Mouse (Mus musculus): ENCODE results near the gene Ttc7b. TPM values are rescaled to one million over a fixed set of nuclear protein-coding genes. Genes with fewer than 3 reads are reported as not detected.
A peak's percentile ranks its signal among the peaks of the same experiment; 100 is the strongest.

Ttc7b gene
- polyA plus RNA-seq, 1 experiment from 2014 or later: 4.0 TPM

DNA sequence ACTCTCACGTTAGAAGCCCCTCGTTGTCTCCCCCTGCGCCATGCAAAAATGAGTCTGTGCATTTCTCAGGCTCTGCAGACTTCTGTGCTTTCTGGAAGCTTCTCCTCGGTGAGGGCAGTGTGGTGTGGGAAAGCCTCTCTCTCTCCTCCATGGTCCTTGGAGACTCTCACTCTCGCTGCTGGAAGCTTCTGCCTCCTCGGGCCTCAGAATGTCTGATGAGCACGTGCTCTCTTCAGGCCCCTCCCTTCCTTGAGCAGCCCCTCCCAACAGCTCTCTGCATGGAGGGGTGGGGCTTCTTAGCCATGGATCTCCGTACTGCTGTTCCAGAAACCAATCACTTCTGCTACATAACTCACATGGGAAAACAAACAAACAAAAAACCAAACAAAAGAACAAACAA lies 242.3 kb downstream of the Ttc7b start:
- Histone ChIP-seq H3K27ac (ENCODE audit: low read depth, low read length) (no peak overlapping the region), H3K4me2 (replicated peaks; ENCODE audit: low read depth) (no peak overlapping the region; the same call in 1 of the 2 replicates), H3K27me3 (replicated peaks; ENCODE audit: control insufficient read depth, insufficient read depth, low read length) (no peaks in the 10 kb centered on the region), H3K4me1 (replicated peaks; ENCODE audit: control insufficient read depth, insufficient read depth, low read length) (peaks cover 43% of the 10 kb centered on the region), H3K4me3 (ENCODE audit: low read depth, low read length) (no peak overlapping the region), H3K9ac (ENCODE audit: low read depth, low read length) (no peak overlapping the region), H3K36me3 (ENCODE audit: control insufficient read depth, insufficient read depth) (no peaks in the 10 kb centered on the region), H3K9me3 (ENCODE audit: control insufficient read depth) (no peaks in the 10 kb centered on the region)
- no peak for TF ChIP-seq CTCF (IDR thresholded peaks at IDR 0.05; ENCODE audit: low read depth)
- WGBS: 34% methylated on average over 8 of the region's 8 CpGs
- no peak for ATAC-seq

DNA sequence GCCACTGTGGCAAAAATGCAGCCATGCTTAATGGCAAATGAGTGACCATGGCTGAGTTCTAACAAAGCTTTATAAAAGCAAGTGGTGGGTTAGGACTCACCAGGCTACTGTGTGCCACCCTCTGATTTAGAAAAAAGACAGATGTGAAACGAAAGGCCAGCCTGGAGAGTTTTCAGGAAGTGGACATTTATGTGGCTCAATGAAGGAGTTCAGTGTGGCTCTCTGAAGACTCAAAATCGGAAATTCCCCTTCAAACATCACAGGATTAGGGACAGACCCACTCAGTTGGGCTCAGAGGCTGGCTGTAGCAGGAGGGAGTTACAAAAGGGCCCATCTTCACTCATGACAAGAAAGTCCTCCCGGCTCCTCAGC lies 243.1 kb downstream of the Ttc7b start:
- Histone ChIP-seq H3K9ac (ENCODE audit: low read depth, low read length) (no peak overlapping the region), H3K4me3 (ENCODE audit: low read depth, low read length) (no peak overlapping the region), H3K27ac (ENCODE audit: low read depth, low read length) (no peak overlapping the region), H3K27me3 (replicated peaks; ENCODE audit: control insufficient read depth, insufficient read depth, low read length) (no peaks in the 10 kb centered on the region), H3K4me2 (replicated peaks; ENCODE audit: low read depth) (no peak overlapping the region), H3K4me1 (replicated peaks; ENCODE audit: control insufficient read depth, insufficient read depth, low read length) (peaks cover 36% of the 10 kb centered on the region), H3K9me3 (ENCODE audit: control insufficient read depth) (no peaks in the 10 kb centered on the region), H3K36me3 (ENCODE audit: control insufficient read depth, insufficient read depth) (no peaks in the 10 kb centered on the region)
- no peak for ATAC-seq
- 77% methylated on average over 3 of the region's 3 CpGs for WGBS
- TF ChIP-seq CTCF (IDR thresholded peaks at IDR 0.05; ENCODE audit: low read depth): no peak

DNA sequence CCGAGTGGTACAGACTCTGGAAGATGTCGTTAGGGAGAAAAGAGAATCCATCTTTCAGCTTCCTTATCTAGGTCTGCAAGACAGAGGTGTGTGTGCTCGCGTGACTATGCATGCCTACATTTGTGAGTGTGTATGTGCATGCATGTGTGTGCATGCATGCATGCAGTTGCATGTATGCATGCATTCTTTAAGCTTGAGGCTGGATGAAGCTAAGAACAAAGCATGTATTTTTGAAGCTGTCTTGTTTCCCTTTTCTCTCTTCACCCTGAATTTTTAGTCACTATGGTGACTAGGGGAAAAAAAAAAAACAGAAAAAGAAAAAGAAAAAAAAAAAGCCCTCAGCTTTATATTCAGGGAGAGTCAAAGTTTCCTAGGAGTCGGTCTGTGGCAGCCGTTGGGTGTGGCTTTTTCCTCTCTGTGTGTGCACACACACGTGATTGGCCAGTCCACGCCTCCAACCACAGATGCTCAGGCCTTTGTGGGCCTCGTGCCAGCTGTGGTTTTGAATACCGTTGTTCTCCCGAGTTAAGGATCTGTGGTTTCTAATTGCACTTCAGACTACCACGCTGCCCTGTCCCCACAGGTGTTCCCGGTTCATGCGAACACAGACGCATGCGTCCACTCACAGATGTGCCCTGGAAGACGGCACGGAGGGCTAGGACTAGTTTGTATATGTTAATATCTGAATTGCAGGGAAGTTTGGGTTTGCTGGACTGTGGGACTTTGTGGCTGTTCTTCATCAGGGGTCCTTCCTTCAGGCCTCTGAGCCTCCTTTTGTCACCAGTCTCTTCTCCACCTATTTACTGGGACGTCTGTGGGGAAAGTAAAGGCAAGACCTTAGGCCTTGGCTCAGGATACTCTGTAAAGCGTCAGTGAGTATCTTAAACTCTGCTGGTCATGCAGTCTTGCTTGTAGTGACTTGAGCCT lies 243.8 kb downstream of the Ttc7b start:
- H3K4me1 ChIP-seq (replicated peaks; ENCODE audit: control insufficient read depth, insufficient read depth, low read length): peaks cover 30% of the 10 kb centered on the region
- no peak overlapping the region for H3K4me3 ChIP-seq (ENCODE audit: low read depth, low read length)
- no peak for TF ChIP-seq CTCF (IDR thresholded peaks at IDR 0.05; ENCODE audit: low read depth)
- H3K27ac ChIP-seq (ENCODE audit: low read depth, low read length): no peak overlapping the region; the same call in 1 of the 2 replicates
- no peaks in the 10 kb centered on the region for H3K9me3 ChIP-seq (ENCODE audit: control insufficient read depth)
- WGBS: 30% methylated on average over 20 of the region's 20 CpGs
- no peaks in the 10 kb centered on the region for H3K27me3 ChIP-seq (replicated peaks; ENCODE audit: control insufficient read depth, insufficient read depth, low read length)
- no peak for ATAC-seq
- no peaks in the 10 kb centered on the region for H3K36me3 ChIP-seq (ENCODE audit: control insufficient read depth, insufficient read depth)
- no peak overlapping the region for H3K9ac ChIP-seq (ENCODE audit: low read depth, low read length)
- H3K4me2 ChIP-seq (replicated peaks; ENCODE audit: low read depth): no peak overlapping the region

DNA sequence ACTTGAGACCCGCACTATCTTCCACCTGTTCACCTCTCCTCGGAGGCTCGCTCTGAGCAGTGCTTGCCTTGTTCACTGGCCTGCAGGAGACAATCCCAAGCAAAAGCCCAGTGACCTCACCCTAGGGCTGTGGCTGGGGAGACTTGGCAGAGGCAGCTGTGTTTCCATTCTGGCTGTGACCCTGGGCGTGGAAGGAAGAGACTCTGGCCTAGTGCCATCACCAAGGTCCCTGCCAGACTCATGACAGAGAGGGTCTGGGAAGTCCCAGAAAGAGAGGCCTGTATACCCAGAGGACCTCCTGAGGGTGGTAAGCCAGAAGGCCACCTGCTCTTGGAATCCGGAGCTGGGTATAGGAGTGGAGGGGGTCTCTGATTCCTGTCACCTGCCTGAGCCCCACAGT lies 244.8 kb downstream of the Ttc7b start:
- Histone ChIP-seq H3K9me3 (ENCODE audit: control insufficient read depth) (no peaks in the 10 kb centered on the region), H3K4me1 (replicated peaks; ENCODE audit: control insufficient read depth, insufficient read depth, low read length) (peaks cover 22% of the 10 kb centered on the region), H3K36me3 (ENCODE audit: control insufficient read depth, insufficient read depth) (no peaks in the 10 kb centered on the region), H3K27ac (ENCODE audit: low read depth, low read length) (no peak overlapping the region), H3K27me3 (replicated peaks; ENCODE audit: control insufficient read depth, insufficient read depth, low read length) (no peaks in the 10 kb centered on the region), H3K4me3 (ENCODE audit: low read depth, low read length) (no peak overlapping the region), H3K4me2 (replicated peaks; ENCODE audit: low read depth) (no peak overlapping the region), H3K9ac (ENCODE audit: low read depth, low read length) (no peak overlapping the region)
- no peak for ATAC-seq
- 57% methylated on average over 5 of the region's 5 CpGs for WGBS
- TF ChIP-seq CTCF (IDR thresholded peaks at IDR 0.05; ENCODE audit: low read depth): no peak

DNA sequence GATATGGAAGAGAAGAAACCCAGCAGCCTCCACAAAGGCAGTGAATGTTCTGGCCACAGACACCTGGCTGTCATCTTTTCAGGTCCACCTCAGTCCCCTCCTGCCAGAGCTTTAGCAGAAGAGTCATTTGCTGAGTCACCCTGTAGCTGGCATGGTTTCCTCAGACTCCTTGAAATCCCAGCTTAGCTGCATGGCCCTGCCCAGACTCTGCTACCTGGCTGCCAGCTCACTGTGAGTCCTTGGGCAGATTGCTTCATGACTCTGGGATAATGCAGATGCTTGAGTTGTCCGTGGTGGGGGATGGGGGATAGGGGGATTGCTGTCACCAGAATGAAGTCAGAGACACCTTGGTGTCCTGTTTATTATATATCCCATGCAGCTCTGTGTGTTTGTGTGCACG lies 247.6 kb downstream of the Ttc7b start:
- no peak overlapping the region for H3K4me2 ChIP-seq (replicated peaks; ENCODE audit: low read depth)
- no peak overlapping the region for H3K4me3 ChIP-seq (ENCODE audit: low read depth, low read length)
- no peaks in the 10 kb centered on the region for H3K27me3 ChIP-seq (replicated peaks; ENCODE audit: control insufficient read depth, insufficient read depth, low read length)
- WGBS: 85% methylated on average over 2 of the region's 2 CpGs
- no peaks in the 10 kb centered on the region for H3K9me3 ChIP-seq (ENCODE audit: control insufficient read depth)
- peaks cover 13% of the 10 kb centered on the region for H3K4me1 ChIP-seq (replicated peaks; ENCODE audit: control insufficient read depth, insufficient read depth, low read length)
- H3K36me3 ChIP-seq (ENCODE audit: control insufficient read depth, insufficient read depth): no peaks in the 10 kb centered on the region
- ATAC-seq: no peak
- no peak overlapping the region for H3K27ac ChIP-seq (ENCODE audit: low read depth, low read length)
- no peak overlapping the region for H3K9ac ChIP-seq (ENCODE audit: low read depth, low read length)
- no peak for TF ChIP-seq CTCF (IDR thresholded peaks at IDR 0.05; ENCODE audit: low read depth)

DNA sequence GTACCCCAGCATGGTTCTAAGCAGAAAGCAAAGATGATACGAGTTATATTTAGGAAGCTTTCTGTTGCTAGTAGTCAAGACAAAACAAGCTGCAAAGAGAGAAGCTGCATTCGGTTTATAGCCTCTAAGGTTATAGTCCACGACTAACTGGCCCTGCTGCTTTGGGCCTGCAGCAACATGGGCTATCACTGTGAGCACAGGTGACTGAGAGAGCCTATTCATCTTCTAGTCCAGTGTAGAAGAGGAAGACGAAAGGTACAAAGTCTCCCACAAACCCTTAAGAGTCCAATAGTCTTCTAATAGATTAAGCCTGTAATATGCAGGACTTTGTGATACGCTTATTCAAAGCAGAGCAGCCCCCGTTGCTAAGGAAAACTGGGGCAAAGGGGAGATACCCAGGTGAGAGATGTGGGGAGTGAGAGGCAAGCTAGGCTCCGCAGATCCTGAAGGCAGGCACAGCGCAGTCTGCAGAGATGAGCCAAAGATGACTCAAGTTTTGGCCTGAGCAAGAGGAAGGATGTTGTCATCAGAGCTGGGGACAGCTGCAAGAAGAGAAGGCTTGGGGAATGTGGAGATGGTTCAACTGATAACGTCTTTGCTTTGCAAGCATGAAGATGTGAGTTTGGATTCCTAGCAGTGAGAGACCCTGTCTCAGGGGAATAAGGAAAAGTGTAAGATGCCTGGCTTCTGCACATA lies 250.5 kb downstream of the Ttc7b start:
- no peak for TF ChIP-seq CTCF (IDR thresholded peaks at IDR 0.05; ENCODE audit: low read depth)
- no peak overlapping the region for H3K27ac ChIP-seq (ENCODE audit: low read depth, low read length)
- H3K9ac ChIP-seq (ENCODE audit: low read depth, low read length): no peak overlapping the region
- 0 out of 2 replicates have a peak, but pooled peaks cover 2% of the 10 kb centered on the region for H3K4me1 ChIP-seq (replicated peaks; ENCODE audit: control insufficient read depth, insufficient read depth, low read length)
- no peak overlapping the region for H3K4me2 ChIP-seq (replicated peaks; ENCODE audit: low read depth)
- no peaks in the 10 kb centered on the region for H3K36me3 ChIP-seq (ENCODE audit: control insufficient read depth, insufficient read depth)
- no peaks in the 10 kb centered on the region for H3K9me3 ChIP-seq (ENCODE audit: control insufficient read depth)
- H3K27me3 ChIP-seq (replicated peaks; ENCODE audit: control insufficient read depth, insufficient read depth, low read length): no peaks in the 10 kb centered on the region
- ATAC-seq: peak; percentile 85
- H3K4me3 ChIP-seq (ENCODE audit: low read depth, low read length): no peak overlapping the region
- WGBS: 51% methylated on average over 9 of the region's 9 CpGs
